Mouse (Mus musculus) stomach, embryonic 14.5 days (tissue): Measurements from ENCODE around the gene Zfp574. TPM values are rescaled to one million over a fixed set of nuclear protein-coding genes. Genes with fewer than 3 reads are reported as not detected.

ENCODE experiments used
- ATAC-seq: fragments of 200-750 bp; cut with Nextera tagmentation; 2 replicates; pipeline ENCODE4 v1.8.0; 2017; ENCODE audit warnings: low read depth, moderate TSS enrichment; ENCODE audit not compliant: insufficient number of reproducible peaks, insufficient read depth, low FRiP score
- H3K27ac ChIP-seq: fragments of 300-500 bp; sonication (generic); 2 replicates; pipeline ENCODE4 v1.5.1; 2014; ENCODE audit warnings: mild to moderate bottlenecking, low read length, moderate library complexity, mixed read lengths
- H3K27me3 ChIP-seq: fragments of 300-500 bp; sonication (generic); 2 replicates; pipeline ENCODE4 v1.6.1; 2014; ENCODE audit warnings: low read length, control low read depth, mixed read lengths; ENCODE audit not compliant: control insufficient read depth, insufficient read depth
- H3K36me3 ChIP-seq: fragments of 300-500 bp; sonication (generic); 2 replicates; pipeline ENCODE4 v1.6.1; 2014; ENCODE audit warnings: mild to moderate bottlenecking, control low read depth, low read length, moderate library complexity, mixed read lengths; ENCODE audit not compliant: control insufficient read depth, insufficient read depth
- H3K4me1 ChIP-seq: fragments of 300-500 bp; sonication (generic); 2 replicates; pipeline ENCODE4 v1.6.1; 2014; ENCODE audit warnings: low read length, control low read depth, mixed read lengths; ENCODE audit not compliant: control insufficient read depth, insufficient read depth
- H3K4me2 ChIP-seq: fragments of 300-500 bp; sonication (generic); replicated peaks from 2 replicates; pipeline ENCODE4 v1.6.1; 2014; ENCODE audit warnings: low read depth, low read length, control low read depth
- H3K4me3 ChIP-seq: fragments of 300-500 bp; sonication (generic); 2 replicates; pipeline ENCODE4 v1.5.1; 2014; ENCODE audit warnings: low read depth, low read length, control low read depth
- H3K9ac ChIP-seq: fragments of 300-500 bp; sonication (generic); replicated peaks from 2 replicates; pipeline ENCODE4 v1.6.1; 2014; ENCODE audit warnings: low read depth, mild to moderate bottlenecking, control low read depth, low read length, moderate library complexity, mixed read lengths
- H3K9me3 ChIP-seq: fragments of 300-500 bp; sonication (generic); 2 replicates; pipeline ENCODE4 v1.6.1; 2016; ENCODE audit warnings: low read depth, low read length, control low read depth; ENCODE audit not compliant: control insufficient read depth
- WGBS: fragments of 180-500 bp; shearing (Covaris S2); extraction: QIAGEN DNeasy Blood & Tissue Kit; methylation state at CpG from one replicate; pipeline ENCODE4 v1.1.7; 2014; 5-methylcytosine and 5-hydroxymethylcytosine counted together
- polyA plus RNA-seq: library from polyadenylated mRNA; unstranded; fragments of >200 nt; fragmentation: Nextera tagmentation; extraction: Ambion mirVana; gene quantifications from 2 replicates; pipeline ENCODE4 v1.2.1, GENCODE M21; 2014

Zfp574 gene
- polyA plus RNA-seq, 1 experiment from 2014 or later: 27.9 TPM

GRCm38 (mm10) chr7:25088531-25088930 is 16.2 kb downstream of the Zfp574 start:
- H3K36me3 ChIP-seq: peaks cover 19% of the 10 kb centered on the region

GRCm38 (mm10) chr7:25088968-25089367 is 16.6 kb downstream of the Zfp574 start:
- no peaks in the 10 kb centered on the region for H3K27me3 ChIP-seq
- H3K9ac ChIP-seq: no peak overlapping the region
- no peaks in the 10 kb centered on the region for H3K9me3 ChIP-seq
- 13% methylated on average over 11 of the region's 11 CpGs for WGBS
- no peak; the same call in 1 of the 2 replicates for ATAC-seq
- H3K27ac ChIP-seq: no peak overlapping the region
- H3K4me3 ChIP-seq: no peak overlapping the region
- H3K4me2 ChIP-seq: no peak overlapping the region
- H3K4me1 ChIP-seq: no peaks in the 10 kb centered on the region; the same call in 1 of the 2 replicates
- H3K36me3 ChIP-seq: peaks cover 14% of the 10 kb centered on the region

More at GRCm38 (mm10) chr7:25088531-25088930, 16.2 kb downstream of the Zfp574 start:
- Histone ChIP-seq H3K4me1 (no peaks in the 10 kb centered on the region; the same call in 1 of the 2 replicates), H3K9ac (no peak overlapping the region), H3K27ac (no peak overlapping the region), H3K27me3 (no peaks in the 10 kb centered on the region), H3K4me2 (no peak overlapping the region), H3K4me3 (no peak overlapping the region), H3K9me3 (no peaks in the 10 kb centered on the region)
- 0 out of 2 replicates have a peak, but pooled peaks have one; percentile 39 for ATAC-seq
- WGBS: 6% methylated on average over 10 of the region's 10 CpGs

GRCm38 (mm10) chr7:25089875-25090274 is 17.5 kb downstream of the Zfp574 start:
- H3K36me3 ChIP-seq: peaks cover 5% of the 10 kb centered on the region
- no peaks in the 10 kb centered on the region for H3K27me3 ChIP-seq
- no peak overlapping the region for H3K27ac ChIP-seq
- H3K4me1 ChIP-seq: no peaks in the 10 kb centered on the region; the same call in 1 of the 2 replicates
- no peak for ATAC-seq
- WGBS: 30% methylated on average over 10 of the region's 10 CpGs
- H3K4me3 ChIP-seq: no peak overlapping the region
- H3K4me2 ChIP-seq: no peak overlapping the region
- H3K9ac ChIP-seq: no peak overlapping the region
- H3K9me3 ChIP-seq: no peaks in the 10 kb centered on the region

GRCm38 (mm10) chr7:25098169-25098568 is 25.8 kb downstream of the Zfp574 start:
- Histone ChIP-seq H3K4me1 (no peaks in the 10 kb centered on the region), H3K27me3 (no peaks in the 10 kb centered on the region), H3K27ac (no peak overlapping the region), H3K4me3 (no peak overlapping the region), H3K36me3 (no peaks in the 10 kb centered on the region), H3K9ac (no peak overlapping the region), H3K4me2 (no peak overlapping the region), H3K9me3 (no peaks in the 10 kb centered on the region)
- no peak for ATAC-seq
- WGBS: 71% methylated on average over 3 of the region's 3 CpGs

GRCm38 (mm10) chr7:25099581-25099980 is 27.2 kb downstream of the Zfp574 start:
- ATAC-seq: no peak
- H3K4me1 ChIP-seq: no peaks in the 10 kb centered on the region
- no peak overlapping the region for H3K4me3 ChIP-seq
- H3K27ac ChIP-seq: no peak overlapping the region
- no peak overlapping the region for H3K4me2 ChIP-seq
- no peaks in the 10 kb centered on the region for H3K9me3 ChIP-seq
- H3K9ac ChIP-seq: no peak overlapping the region
- no peaks in the 10 kb centered on the region for H3K36me3 ChIP-seq
- no peaks in the 10 kb centered on the region for H3K27me3 ChIP-seq
- WGBS: 45% methylated on average over 4 of the region's 4 CpGs

GRCm38 (mm10) chr7:25105411-25106160 is 33.2 kb downstream of the Zfp574 start:
- Histone ChIP-seq H3K9ac (no peak overlapping the region), H3K9me3 (no peaks in the 10 kb centered on the region), H3K27me3 (no peaks in the 10 kb centered on the region), H3K4me2 (no peak overlapping the region), H3K27ac (no peak overlapping the region), H3K4me3 (no peak overlapping the region), H3K36me3 (no peaks in the 10 kb centered on the region), H3K4me1 (no peaks in the 10 kb centered on the region)
- 21% methylated on average over 17 of the region's 17 CpGs for WGBS
- no peak for ATAC-seq

GRCm38 (mm10) chr7:25106790-25107502 is 34.6 kb downstream of the Zfp574 start:
- H3K36me3 ChIP-seq: no peaks in the 10 kb centered on the region
- no peak overlapping the region for H3K4me3 ChIP-seq
- H3K9me3 ChIP-seq: no peaks in the 10 kb centered on the region
- H3K27ac ChIP-seq: no peak overlapping the region
- 0 out of 2 replicates have a peak, but pooled peaks have one; percentile 23 for ATAC-seq
- 49% methylated on average over 16 of the region's 17 CpGs for WGBS
- no peak overlapping the region for H3K4me2 ChIP-seq
- no peaks in the 10 kb centered on the region for H3K4me1 ChIP-seq
- H3K9ac ChIP-seq: no peak overlapping the region
- H3K27me3 ChIP-seq: no peaks in the 10 kb centered on the region

GRCm38 (mm10) chr7:25109355-25109754 is 37.0 kb downstream of the Zfp574 start:
- H3K4me3 ChIP-seq: no peak overlapping the region
- no peak overlapping the region for H3K27ac ChIP-seq
- WGBS: 81% methylated on average over 12 of the region's 12 CpGs
- no peaks in the 10 kb centered on the region for H3K9me3 ChIP-seq
- no peaks in the 10 kb centered on the region for H3K36me3 ChIP-seq
- no peaks in the 10 kb centered on the region for H3K27me3 ChIP-seq
- no peaks in the 10 kb centered on the region for H3K4me1 ChIP-seq
- no peak overlapping the region for H3K9ac ChIP-seq
- no peak overlapping the region for H3K4me2 ChIP-seq
- ATAC-seq: no peak
